Mouse (Mus musculus): Measurements from ENCODE around the gene Zfp618.

The Zfp618 gene

GRCm38 (mm10) chr4:63158192-63158591 is 192.8 kb downstream of the Zfp618 start:
- no peak for DNase-seq (ENCODE audit: low spot score)

- DNase-seq (ENCODE audit: low spot score): peak; percentile 94
These were observed 193.7 kb downstream of the Zfp618 start for GRCm38 (mm10) chr4:63158961-63159592.

GRCm38 (mm10) chr4:63165636-63166035 is 200.3 kb downstream of the Zfp618 start:
- DNase-seq (ENCODE audit: low spot score): no peak

- no peak for DNase-seq (ENCODE audit: low spot score)
These were observed 200.9 kb downstream of the Zfp618 start for GRCm38 (mm10) chr4:63166323-63166722.

- DNase-seq (ENCODE audit: low spot score): no peak
These were observed 204.7 kb downstream of the Zfp618 start for GRCm38 (mm10) chr4:63170061-63170460.

GRCm38 (mm10) chr4:63171122-63171521 is 205.7 kb downstream of the Zfp618 start:
- no peak for DNase-seq (ENCODE audit: low spot score)

- no peak for DNase-seq (ENCODE audit: low spot score)
These were observed 206.8 kb downstream of the Zfp618 start, which contains the start of gene Kif12 for GRCm38 (mm10) chr4:63171969-63172685. TSS of gene Kif12 (minus strand) at chr4:63172131.

GRCm38 (mm10) chr4:63181556-63181955 is 216.2 kb downstream of the Zfp618 start:
- DNase-seq (ENCODE audit: low spot score): peak; percentile 82

- DNase-seq (ENCODE audit: low spot score): no peak
These were observed 221.0 kb downstream of the Zfp618 start for GRCm38 (mm10) chr4:63186281-63186870.

Measured in embryo, embryonic 10.5 days (tissue).